Mouse (Mus musculus) heart, adult 2 months (tissue): ENCODE results near the gene Gm960.

ENCODE experiments used
- CTCF ChIP-seq: fragments of 200-600 bp; IDR thresholded peaks from 2 replicates; pipeline ENCODE4 v1.8.1; 2022; ENCODE audit warnings: antibody characterized with exemption, mild to moderate bottlenecking, moderate library complexity
- EP300 ChIP-seq: fragments of 200-500 bp; IDR thresholded peaks from 2 replicates; pipeline ENCODE4 v1.6.1; 2011; ENCODE audit warnings: low read depth, low read length, control low read depth; ENCODE audit not compliant: insufficient read depth
- POLR2A ChIP-seq: fragments of 200-500 bp; IDR thresholded peaks from 2 replicates; pipeline ENCODE4 v1.6.1; 2011; ENCODE audit warnings: mild to moderate bottlenecking, low read depth, low read length, control low read depth; ENCODE audit not compliant: insufficient read depth

DNA sequence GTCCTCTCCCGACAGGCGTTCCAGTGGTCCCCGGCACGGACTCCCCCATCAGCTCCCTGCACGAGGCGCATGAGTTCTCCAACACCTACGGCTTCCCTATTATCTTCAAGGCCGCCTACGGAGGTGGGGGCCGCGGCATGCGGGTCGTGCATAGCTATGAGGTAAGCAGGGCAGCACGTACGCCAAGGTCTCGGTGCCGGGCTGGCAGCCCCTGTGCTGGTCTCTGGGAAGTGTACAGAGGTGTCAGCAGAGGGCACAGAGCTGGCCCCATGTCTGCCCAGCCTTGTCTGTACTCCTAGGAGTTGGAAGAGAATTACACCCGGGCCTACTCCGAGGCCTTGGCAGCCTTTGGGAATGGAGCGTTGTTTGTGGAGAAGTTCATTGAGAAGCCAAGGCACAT is 96.0 kb downstream of the Gm960 start:
- TF ChIP-seq EP300 (no peak), CTCF (no peak), POLR2A (no peak)
